Mouse (Mus musculus): ENCODE measurements around the gene Ggnbp2. TPM values are rescaled to one million over a fixed set of nuclear protein-coding genes. Genes with fewer than 3 reads are reported as not detected.

Gene Ggnbp2
- total and polyA plus RNA-seq, 2 experiments from 2014 or later, result 39.2 to 65.8 TPM

DNA sequence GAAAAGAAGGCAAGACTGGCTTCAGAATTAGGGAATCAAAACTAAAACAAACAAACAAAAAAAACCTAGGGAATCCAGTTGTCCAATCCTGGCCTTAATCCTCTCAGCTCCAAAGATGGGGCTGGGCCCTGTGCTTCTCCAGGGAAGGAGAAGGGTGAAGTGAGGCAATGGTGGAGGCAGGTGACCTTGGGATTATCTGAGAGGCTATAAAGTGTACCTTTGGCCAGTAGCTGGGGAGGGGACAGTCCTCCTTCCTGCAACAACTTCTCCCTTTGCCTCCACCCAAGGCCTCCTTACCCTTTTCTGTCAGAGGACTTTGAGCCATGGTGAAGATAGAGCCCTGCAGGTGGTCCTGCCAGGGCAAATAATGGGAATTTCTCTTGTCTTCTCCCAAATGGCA lies 43.1 kb downstream of the Ggnbp2 start:
- Histone ChIP-seq H3K9ac (replicated peaks; ENCODE audit: low read length, poor library complexity, severe bottlenecking) (no peak overlapping the region), H3K27ac (ENCODE audit: low read depth, low read length) (no peak overlapping the region), H3K27me3 (ENCODE audit: insufficient read depth, low read length) (no peaks in the 10 kb centered on the region), H3K4me2 (ENCODE audit: low read depth, low read length, poor library complexity, severe bottlenecking) (no peak overlapping the region), H3K9me3 (ENCODE audit: low read length) (no peaks in the 10 kb centered on the region), H3K36me3 (ENCODE audit: insufficient read depth, low read length) (peaks cover 9% of the 10 kb centered on the region; the same call in 1 of the 2 replicates), H3K4me1 (ENCODE audit: insufficient read depth, low read length) (no peaks in the 10 kb centered on the region), H3K4me3 (ENCODE audit: low read depth, low read length) (no peak overlapping the region)
- DNase-seq (ENCODE audit: low spot score) (no peak), ATAC-seq (ENCODE audit: low FRiP score) (no peak)
- no peak for TF ChIP-seq CTCF (IDR thresholded peaks at IDR 0.05)

DNA sequence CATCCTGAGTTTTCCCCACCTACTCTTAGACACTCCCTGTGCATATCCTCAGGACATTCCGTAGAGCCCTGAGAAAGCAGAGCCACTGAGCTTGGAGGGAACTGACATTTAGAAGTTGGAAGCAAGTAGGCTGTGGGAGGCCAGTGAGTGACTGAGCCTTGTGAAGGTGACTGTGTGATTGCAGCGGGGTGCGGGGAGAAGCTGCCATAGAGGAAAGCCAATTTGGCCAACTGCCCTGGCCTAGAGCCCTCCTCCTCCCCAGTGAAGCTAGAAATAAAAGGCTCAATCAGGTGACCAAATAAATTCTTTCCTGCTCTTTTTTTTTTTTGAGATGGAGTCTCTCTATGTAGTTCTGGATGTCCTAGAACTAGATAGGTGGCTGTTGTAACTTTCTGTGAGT lies 44.4 kb downstream of the Ggnbp2 start:
- Histone ChIP-seq H3K4me1 (ENCODE audit: insufficient read depth, low read length) (no peaks in the 10 kb centered on the region), H3K27me3 (ENCODE audit: insufficient read depth, low read length) (no peaks in the 10 kb centered on the region), H3K27ac (ENCODE audit: low read depth, low read length) (no peak overlapping the region), H3K9ac (replicated peaks; ENCODE audit: low read length, poor library complexity, severe bottlenecking) (no peak overlapping the region), H3K4me3 (ENCODE audit: low read depth, low read length) (no peak overlapping the region), H3K9me3 (ENCODE audit: low read length) (no peaks in the 10 kb centered on the region), H3K4me2 (ENCODE audit: low read depth, low read length, poor library complexity, severe bottlenecking) (no peak overlapping the region), H3K36me3 (ENCODE audit: insufficient read depth, low read length) (0 out of 2 replicates have a peak, but pooled peaks cover under 1% of the 10 kb centered on the region)
- ATAC-seq (ENCODE audit: low FRiP score) (no peak), DNase-seq (ENCODE audit: low spot score) (peak; percentile 55)
- no peak for TF ChIP-seq CTCF (IDR thresholded peaks at IDR 0.05)
- 71% methylated on average over 3 of the region's 3 CpGs for WGBS

DNA sequence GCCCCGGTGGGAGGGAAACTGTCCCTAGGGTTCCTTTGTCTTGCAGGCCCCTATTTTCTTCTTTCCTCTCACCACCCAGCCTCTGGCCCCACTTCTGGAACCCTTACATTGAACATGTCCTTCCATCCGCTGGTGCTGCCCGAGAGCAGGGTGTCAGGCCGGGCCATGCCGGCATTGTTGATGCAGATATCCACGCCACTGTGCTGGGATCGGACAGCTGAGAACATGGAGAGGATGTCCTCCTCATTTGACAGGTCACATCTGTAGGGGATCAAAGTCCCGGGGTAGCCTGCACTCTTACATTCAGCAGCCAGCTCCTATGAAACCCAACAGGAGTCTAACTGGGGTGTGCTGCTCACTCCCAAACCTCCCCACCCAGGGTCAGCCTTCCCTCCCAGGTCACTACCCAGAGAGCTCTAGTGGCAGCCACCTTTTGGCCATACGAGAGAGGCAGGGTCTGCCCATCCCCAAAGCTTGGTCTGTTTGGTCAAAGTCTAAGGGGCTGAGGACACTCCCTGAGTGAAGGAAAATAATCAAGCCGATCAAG lies 45.3 kb downstream of the Ggnbp2 start:
- ATAC-seq (ENCODE audit: low FRiP score) (no peak), DNase-seq (ENCODE audit: low spot score) (no peak)
- H3K4me1 ChIP-seq (ENCODE audit: insufficient read depth, low read length), result no peaks in the 10 kb centered on the region
- H3K4me3 ChIP-seq (ENCODE audit: low read depth, low read length), result no peak overlapping the region
- TF ChIP-seq CTCF (IDR thresholded peaks at IDR 0.05), result no peak
- H3K9ac ChIP-seq (replicated peaks; ENCODE audit: low read length, poor library complexity, severe bottlenecking), result no peak overlapping the region
- WGBS, result 91% methylated on average over 10 of the region's 10 CpGs
- no peak overlapping the region for H3K27ac ChIP-seq (ENCODE audit: low read depth, low read length)
- H3K4me2 ChIP-seq (ENCODE audit: low read depth, low read length, poor library complexity, severe bottlenecking), result no peak overlapping the region
- no peaks in the 10 kb centered on the region for H3K36me3 ChIP-seq (ENCODE audit: insufficient read depth, low read length)
- no peaks in the 10 kb centered on the region for H3K27me3 ChIP-seq (ENCODE audit: insufficient read depth, low read length)
- H3K9me3 ChIP-seq (ENCODE audit: low read length), result no peaks in the 10 kb centered on the region

DNA sequence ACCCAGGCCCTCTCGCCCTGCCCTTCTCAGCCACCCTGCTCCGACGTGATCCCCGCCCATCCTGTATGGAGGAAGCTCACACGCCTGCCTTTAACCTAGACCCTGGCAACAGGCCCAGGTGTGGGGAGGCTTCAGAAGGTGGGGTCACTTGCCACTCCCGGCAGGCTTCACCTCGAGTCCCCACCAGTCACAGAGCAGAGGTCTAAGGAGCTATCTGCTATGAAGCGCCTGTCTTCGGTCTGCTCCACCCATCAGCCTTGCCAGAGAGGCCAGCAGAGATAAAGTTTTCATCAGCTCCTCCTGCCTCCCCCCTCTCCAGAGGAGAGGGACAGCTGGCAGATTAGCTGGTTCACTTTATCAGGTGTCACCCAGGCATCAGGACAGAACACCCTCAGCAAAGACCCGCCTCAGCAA lies 47.1 kb downstream of the Ggnbp2 start:
- DNase-seq (ENCODE audit: low spot score) (no peak), ATAC-seq (ENCODE audit: low FRiP score) (no peak)
- Histone ChIP-seq H3K36me3 (ENCODE audit: insufficient read depth, low read length) (no peaks in the 10 kb centered on the region), H3K4me3 (ENCODE audit: low read depth, low read length) (no peak overlapping the region), H3K4me1 (ENCODE audit: insufficient read depth, low read length) (no peaks in the 10 kb centered on the region), H3K4me2 (ENCODE audit: low read depth, low read length, poor library complexity, severe bottlenecking) (no peak overlapping the region), H3K9ac (replicated peaks; ENCODE audit: low read length, poor library complexity, severe bottlenecking) (no peak overlapping the region), H3K27me3 (ENCODE audit: insufficient read depth, low read length) (no peaks in the 10 kb centered on the region), H3K9me3 (ENCODE audit: low read length) (no peaks in the 10 kb centered on the region), H3K27ac (ENCODE audit: low read depth, low read length) (no peak overlapping the region)
- TF ChIP-seq CTCF (IDR thresholded peaks at IDR 0.05), result no peak
- WGBS, result 72% methylated on average over 10 of the region's 10 CpGs

DNA sequence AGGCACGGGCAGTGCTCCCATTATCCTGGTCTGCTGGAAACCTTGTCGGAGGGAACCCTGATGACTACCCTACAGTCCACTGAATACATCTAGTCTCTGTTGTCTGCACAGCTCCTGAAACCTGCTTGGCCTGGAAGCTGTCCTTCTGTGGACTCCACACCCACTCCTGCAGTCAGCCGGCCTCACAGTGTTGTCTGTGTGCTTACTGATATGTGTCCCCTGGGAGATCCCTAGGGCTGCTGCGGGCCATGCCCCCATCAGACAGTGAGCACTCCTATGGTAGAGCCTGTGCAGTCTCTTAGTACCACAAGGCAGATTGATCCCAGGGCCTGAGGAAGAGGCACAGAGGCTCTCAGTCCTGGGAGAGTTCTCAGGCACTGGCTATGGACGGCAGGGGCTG lies 48.1 kb downstream of the Ggnbp2 start:
- H3K4me2 ChIP-seq (ENCODE audit: low read depth, low read length, poor library complexity, severe bottlenecking), result no peak overlapping the region
- no peak overlapping the region for H3K9ac ChIP-seq (replicated peaks; ENCODE audit: low read length, poor library complexity, severe bottlenecking)
- TF ChIP-seq CTCF (IDR thresholded peaks at IDR 0.05), result no peak
- no peak for DNase-seq (ENCODE audit: low spot score)
- no peak overlapping the region for H3K4me3 ChIP-seq (ENCODE audit: low read depth, low read length)
- WGBS, result 75% methylated on average over 5 of the region's 5 CpGs
- no peaks in the 10 kb centered on the region for H3K36me3 ChIP-seq (ENCODE audit: insufficient read depth, low read length)
- no peak for ATAC-seq (ENCODE audit: low FRiP score)
- H3K27ac ChIP-seq (ENCODE audit: low read depth, low read length), result no peak overlapping the region
- H3K4me1 ChIP-seq (ENCODE audit: insufficient read depth, low read length), result no peaks in the 10 kb centered on the region
- no peaks in the 10 kb centered on the region for H3K27me3 ChIP-seq (ENCODE audit: insufficient read depth, low read length)
- no peaks in the 10 kb centered on the region for H3K9me3 ChIP-seq (ENCODE audit: low read length)

DNA sequence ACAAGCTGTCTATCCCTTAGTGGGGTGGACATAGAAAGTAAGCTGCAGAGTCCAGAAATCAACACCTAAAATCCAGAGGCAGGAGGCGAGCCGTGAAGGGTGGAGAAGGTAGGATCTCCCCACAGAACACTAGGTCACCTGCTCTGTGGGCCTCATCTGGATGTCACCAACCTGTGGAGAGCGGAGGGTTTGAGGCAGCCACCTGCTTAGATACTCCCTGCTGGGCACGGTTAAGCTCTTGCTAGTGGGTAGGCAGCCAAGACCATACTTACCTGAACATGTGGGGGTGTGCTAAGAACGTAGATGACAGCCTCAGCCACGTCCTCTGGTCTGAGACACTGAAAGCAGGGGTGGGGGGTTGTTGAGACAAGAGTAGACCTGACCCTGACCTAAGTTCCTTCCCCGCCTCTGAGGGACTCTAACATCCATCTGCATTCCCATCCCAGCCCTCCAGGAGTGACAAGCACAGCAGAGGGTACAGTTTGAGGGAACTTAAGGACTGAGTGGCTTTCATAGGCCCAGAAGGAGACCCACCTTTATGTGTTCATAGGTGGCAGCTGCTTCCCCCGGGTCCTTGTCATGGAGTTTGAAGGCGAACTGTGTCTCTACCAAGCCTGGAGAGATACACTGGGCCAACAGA lies 49.4 kb downstream of the Ggnbp2 start:
- no peaks in the 10 kb centered on the region for H3K9me3 ChIP-seq (ENCODE audit: low read length)
- no peak overlapping the region for H3K4me3 ChIP-seq (ENCODE audit: low read depth, low read length)
- no peaks in the 10 kb centered on the region for H3K27me3 ChIP-seq (ENCODE audit: insufficient read depth, low read length)
- no peak for TF ChIP-seq CTCF (IDR thresholded peaks at IDR 0.05)
- DNase-seq (ENCODE audit: low spot score) (no peak), ATAC-seq (ENCODE audit: low FRiP score) (no peak)
- WGBS, result 87% methylated on average over 9 of the region's 9 CpGs
- H3K4me1 ChIP-seq (ENCODE audit: insufficient read depth, low read length), result no peaks in the 10 kb centered on the region
- H3K9ac ChIP-seq (replicated peaks; ENCODE audit: low read length, poor library complexity, severe bottlenecking), result no peak overlapping the region
- no peaks in the 10 kb centered on the region for H3K36me3 ChIP-seq (ENCODE audit: insufficient read depth, low read length)
- no peak overlapping the region for H3K4me2 ChIP-seq (ENCODE audit: low read depth, low read length, poor library complexity, severe bottlenecking)
- H3K27ac ChIP-seq (ENCODE audit: low read depth, low read length), result no peak overlapping the region
